Mouse (Mus musculus) granulocyte monocyte progenitor cell, adult 5-6 weeks (primary cell): ENCODE results near the gene Slc35e2. TPM values are rescaled to one million over a fixed set of nuclear protein-coding genes. Genes with fewer than 3 reads are reported as not detected.
"Not testable (repeated sequence)": the region's sequence is repeated elsewhere in the genome, so short reads cannot be mapped to it uniquely, and the experiment has no call there.

Source experiments
- ATAC-seq: replicated peaks from 2 replicates; pipeline ENCODE4 v1.8.0; 2016; ENCODE audit warnings: mild to moderate bottlenecking, moderate TSS enrichment, inconsistent platforms; ENCODE audit not compliant: poor library complexity, severe bottlenecking
- total RNA-seq, 2 experiments: library from RNA; stranded (forward) in 1 of 2; stranded (reverse) in 1 of 2; fragments of 200-712, 200-1000 nt in 1 of 2; fragments of >200 nt in 1 of 2; fragmentation: Nextera tagmentation in 1 of 2; gene quantifications; 2 replicates each; pipeline ENCODE4 v1.2.3; 2014 to 2017

The Slc35e2 gene
- total RNA-seq (2014; fragmentation: Nextera tagmentation) (10.4 and 16.8 TPM in 2 replicates), total RNA-seq (2017) (6.9 and 10.3 TPM in 2 replicates)

DNA sequence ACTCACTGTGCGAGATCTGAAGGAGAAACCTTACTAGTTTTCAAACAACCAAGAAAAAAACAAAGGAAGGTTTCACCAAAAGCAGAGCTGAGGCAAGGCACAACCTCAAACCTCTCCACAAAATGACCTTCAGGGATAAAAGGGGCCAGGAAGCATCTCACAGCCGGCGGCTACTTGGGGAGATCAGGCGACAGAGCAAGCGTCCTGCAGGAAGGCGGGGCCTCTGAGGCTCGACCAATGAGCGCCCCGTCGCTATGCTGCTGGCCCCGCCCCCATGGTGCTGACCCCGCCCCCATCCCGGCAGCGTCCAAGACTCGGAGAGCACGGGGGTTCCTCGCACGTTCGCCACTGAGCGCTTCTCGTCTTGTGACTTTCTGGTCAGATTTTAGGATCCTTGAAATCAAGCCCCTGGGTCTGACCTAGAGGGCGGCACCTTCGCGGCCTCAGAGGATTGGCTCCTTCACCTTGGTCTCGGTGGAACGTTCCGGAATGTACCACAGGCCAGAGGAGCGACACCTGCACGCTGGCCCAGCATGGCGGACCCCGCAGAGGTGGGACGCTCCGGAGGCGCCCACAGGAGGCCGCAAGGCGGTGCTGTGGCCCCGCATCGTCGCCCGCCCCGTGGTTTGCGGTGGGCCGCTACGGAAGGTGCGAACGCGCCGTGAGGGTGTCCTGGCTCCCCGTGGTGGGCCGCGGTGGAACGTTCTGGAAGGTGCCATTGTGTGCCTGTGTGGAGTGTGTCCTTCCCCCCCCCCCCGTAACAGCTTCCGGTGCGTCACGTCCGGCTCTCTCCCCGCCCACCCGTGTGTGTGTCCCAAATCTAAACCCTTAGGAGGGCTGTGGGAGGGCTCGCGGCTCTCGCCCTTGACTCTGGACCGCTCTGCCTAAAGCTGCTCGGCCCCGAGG, at the start of gene Slc35e2:
Slc35e2 (plus strand) TSS at position 326 of the 906 bp plus-strand sequence.
- ATAC-seq = peak; percentile 82

DNA sequence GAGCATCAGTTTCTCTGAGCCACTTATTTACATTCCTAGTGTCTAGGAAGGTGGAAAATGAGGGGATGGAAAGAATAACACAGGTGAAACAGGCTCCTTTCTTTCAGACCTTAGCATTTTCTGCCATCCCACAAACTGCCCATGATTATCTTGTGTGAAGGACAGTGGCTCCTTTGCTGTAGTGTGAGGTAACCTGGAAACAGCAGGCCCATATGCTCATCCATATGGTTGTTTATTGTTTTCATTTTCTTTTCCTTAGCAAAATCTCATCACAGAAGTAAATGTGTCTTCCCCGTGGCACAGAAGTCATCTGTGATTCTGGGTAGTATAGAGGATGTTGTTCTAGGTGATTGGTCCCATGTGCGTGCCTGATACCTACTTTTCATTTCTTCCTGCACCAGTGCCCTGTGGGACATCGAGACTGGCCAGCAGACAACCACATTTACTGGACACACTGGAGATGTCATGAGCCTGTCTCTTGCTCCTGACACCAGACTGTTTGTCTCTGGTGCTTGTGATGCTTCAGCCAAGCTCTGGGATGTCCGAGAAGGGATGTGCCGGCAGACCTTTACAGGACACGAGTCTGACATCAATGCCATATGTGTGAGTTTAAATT, 48.2 kb upstream of the Slc35e2 start:
- no peak for ATAC-seq

- ATAC-seq = no peak
Measured at GRCm38 (mm10) chr4:155554880-155555279, 46.3 kb upstream of the Slc35e2 start.

- ATAC-seq = no peak
Measured at GRCm38 (mm10) chr4:155555464-155555863, 45.8 kb upstream of the Slc35e2 start.

DNA sequence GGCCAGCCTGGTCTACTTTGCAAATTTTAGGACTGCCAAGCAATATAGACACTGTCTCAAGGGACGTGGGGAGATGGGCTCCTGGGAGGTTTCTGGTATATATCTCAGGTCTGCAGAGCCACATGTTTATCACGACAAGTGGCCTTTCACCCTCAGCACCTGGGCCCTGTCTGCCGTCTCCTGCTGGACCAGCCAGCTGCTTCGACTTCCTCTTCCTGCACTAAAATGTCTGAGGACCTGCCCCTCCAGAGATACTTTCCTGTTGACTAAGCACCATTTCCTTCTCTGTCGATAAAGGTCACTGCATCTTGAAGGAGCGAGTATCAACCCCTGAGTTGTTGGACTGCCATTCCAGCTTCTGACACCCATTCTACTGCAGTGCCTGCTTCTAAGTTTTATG, 41.8 kb upstream of the Slc35e2 start:
- 0 out of 2 replicates have a peak, but pooled peaks have one; percentile 8 for ATAC-seq

DNA sequence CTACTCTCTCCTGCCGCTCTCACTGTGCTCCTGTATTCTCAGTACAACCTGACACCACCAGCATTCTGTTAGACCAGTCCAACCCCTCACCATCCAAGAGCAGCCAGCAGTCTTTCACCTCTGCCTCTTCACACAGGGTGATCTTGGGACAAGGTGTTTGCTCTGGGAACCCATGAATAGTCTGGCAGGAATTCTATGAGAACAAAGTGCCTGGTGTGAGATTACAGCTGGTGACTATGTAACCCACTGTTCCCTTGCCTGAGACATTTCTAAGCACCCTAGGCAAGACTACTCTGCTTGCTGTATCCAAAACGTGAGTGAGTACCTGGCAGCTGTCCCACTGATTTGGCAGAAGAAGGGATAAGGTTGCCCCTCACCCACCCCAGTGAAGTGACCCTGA, 40.3 kb upstream of the Slc35e2 start:
- ATAC-seq = no peak

GRCm38 (mm10) chr4:155561661-155562442, 39.4 kb upstream of the Slc35e2 start, which contains the start of gene Nadk:
TSS of gene Nadk (plus strand) at chr4:155562378.
- ATAC-seq = peak; percentile 39

DNA sequence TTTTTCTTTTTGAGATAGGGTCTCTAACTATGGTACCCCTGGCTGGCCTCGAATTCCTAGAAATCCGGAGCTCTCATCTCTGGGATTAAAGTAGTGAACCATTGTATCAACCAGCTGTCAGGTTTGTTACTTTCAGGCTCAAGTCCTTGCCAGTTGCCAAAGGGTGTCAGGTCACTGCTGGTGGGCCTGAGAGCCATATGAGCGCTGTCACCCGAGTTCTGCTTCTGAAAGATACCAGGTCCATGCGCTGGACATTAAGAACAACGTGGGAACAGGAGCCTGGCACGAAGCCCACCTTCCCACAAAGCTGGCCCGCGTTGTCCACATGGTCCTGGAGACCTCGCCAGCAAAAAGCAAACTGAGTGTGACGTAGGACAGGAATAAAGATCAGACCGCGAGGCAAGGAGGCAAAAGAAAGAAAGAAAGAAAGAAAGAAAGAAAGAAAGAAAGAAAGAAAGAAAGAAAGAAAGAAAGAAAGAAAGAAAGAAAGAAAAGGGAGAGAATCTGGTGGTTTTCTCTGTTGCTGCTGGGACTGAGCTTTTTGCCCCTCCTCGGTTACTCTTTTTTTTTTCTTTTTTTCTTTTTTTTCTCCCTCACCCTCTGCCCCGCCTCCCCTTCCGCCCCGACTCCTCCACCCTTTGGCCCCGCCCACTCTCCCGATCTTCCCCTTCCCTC, 38.4 kb upstream of the Slc35e2 start:
- ATAC-seq = no peak

DNA sequence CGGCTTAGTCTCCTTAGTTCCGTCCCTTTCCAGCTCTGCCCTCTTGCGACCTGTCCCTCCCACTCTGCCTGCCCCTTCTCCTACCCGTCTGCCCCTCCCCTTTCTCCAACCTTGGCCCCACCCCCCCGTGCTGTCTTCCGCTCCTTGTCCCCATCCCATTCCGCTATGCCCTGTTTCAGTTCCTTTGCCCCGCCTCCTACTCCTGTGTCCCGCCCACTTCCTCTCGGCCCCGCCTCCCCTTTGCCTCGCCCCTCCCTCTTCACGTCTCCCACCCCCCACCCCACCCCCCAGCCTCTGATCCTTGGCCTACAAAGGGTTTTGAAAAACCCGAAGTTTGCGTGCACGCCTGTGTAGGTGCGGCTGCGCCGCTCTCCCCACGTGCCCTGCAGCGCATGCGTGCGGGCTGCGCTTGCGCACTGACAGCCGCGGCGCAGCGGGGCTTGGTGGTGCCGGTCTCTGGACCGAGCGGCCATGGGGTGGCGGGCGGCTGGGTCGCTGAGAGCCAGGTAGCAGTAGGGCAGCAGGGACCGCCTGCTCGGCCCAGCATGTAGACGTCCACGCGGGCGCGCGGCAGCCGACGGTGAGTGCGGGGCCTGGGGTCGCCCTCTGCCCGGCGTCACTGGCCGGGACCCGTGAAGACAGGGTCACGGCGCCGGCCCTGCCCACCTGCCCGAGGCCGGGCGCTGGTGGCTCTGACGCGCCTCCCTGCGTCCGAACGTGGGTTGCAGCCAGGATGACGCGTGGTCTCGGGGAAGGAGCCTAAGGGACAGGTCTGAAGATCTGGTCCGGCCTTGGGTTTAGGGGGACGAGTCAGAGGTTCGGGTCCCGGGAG, 37.6 kb upstream of the Slc35e2 start:
- peak; percentile 65 for ATAC-seq

- ATAC-seq = no peak
Measured at GRCm38 (mm10) chr4:155564315-155565069, 36.7 kb upstream of the Slc35e2 start.

DNA sequence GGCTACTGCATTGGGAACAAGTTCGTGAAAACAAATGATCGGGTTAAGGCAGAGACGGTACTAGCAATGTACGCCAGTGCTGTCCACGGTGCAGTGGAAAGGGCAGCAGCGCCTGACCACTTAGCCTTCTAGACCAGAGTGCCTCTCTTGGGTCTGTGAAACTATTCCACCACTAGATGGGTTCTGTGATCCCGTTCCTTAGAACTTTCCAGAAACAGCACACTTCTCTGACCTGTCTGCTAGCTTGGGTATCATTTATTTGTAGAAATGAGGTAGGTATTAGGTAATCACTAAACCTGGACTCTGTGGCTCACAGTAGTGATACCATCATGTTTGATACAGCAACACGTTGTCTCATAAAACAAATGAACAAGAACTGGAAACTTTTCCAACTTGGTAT, 34.7 kb upstream of the Slc35e2 start:
- no peak for ATAC-seq

DNA sequence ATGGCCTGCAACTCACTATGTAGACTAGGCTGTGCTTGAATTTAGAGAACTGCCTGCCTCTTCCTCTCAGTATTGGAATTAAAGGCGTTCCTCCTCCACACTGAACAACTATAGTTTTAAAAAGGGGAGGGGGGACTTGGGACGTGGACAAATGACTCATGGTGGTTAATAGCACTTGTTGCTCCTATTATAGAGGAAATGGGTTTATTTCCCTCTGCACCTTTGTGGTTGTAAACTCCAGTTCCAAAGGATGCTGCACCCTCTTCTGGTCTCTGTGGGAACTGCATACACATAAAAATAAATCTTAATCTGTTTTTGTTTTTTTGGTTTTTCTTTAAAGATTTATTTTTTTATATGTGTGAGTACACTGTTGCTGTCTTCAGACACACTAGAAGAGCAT, 33.0 kb upstream of the Slc35e2 start:
- peak; percentile 49 for ATAC-seq

- ATAC-seq = no peak
Measured at GRCm38 (mm10) chr4:155568632-155569370, 32.4 kb upstream of the Slc35e2 start.

DNA sequence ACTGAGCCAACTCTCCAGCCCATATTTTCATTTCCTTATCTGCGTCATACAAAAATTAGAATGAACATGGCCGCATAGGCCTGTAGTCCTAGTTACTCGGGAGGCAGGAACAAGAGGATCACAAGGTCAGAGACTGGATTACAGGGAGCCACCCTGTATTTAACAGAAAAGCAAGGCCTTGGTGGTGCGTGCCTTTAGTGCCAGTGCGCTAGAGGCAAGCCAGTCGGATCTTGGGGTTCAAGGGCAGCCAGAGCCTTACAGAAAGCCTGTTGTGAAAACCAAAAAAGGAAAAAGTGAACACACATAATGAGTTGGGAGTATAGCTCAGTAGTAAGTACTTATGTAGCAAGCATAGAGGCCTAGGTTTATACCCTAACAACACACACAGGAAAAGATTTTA, 31.4 kb upstream of the Slc35e2 start:
- no peak for ATAC-seq

DNA sequence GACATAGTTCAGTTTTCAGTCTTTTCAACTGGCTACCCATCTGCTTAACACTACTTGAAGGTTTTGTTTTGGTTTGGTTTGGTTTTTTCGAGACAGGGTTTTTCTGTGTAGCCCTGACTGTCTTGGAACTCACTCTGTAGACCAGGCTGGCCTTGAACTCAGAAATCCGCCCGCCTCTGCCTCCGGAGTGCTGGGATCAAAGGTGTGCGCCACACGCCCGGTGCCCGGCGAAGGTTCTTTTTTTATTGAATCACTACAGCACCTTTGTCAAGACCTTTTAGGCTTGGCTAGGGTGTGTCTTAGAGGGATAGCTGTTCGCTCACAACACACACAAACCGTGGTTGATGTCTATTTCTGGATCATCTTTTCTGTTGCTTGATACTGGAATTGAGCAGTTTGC, 30.9 kb upstream of the Slc35e2 start:
- not testable (repeated sequence) for ATAC-seq

DNA sequence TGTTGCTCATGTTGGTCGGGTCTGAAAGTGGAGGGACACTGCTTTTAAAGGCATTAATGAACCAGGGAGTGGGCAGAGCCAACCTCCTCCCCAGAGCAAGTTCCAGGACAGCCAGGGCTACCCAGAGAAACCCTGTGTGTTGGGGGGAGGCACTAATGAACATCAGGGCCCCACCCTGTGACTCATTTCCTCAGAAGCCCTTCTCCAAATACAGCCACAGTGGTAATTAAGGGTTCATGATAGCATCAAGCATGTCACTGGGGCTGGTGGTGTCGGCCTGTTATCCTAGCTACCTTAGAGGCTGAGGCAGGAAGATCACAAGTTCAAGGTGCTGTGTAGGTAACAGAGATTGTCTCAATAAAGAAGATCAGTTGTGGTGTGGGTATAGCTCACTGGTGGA, 29.8 kb upstream of the Slc35e2 start:
- peak; percentile 17; the same call in 1 of the 2 replicates for ATAC-seq

DNA sequence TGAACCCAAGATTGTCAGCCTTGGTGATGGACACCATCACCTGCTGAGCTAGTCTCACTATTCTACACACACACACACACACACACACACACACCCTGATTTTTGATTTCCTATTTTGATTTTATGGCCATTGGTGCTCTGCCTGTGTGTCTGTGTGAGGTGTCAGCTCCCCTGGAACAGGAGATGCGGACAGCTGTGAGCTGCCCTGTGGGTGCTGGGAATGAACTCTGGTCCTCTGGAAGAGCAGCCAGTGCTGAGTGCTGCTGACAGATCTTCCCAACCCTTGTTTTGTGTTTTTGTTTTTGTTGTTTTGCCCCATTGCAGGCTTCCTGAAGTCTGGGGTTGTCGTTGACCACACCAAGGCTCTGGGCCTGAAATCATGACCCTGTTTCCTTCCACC, 28.1 kb upstream of the Slc35e2 start:
- no peak for ATAC-seq

GRCm38 (mm10) chr4:155573876-155574275, 27.3 kb upstream of the Slc35e2 start:
- ATAC-seq = no peak
